Mouse (Mus musculus) embryonic facial prominence, embryonic 13.5 days (tissue): ENCODE measurements around the gene Plscr3. TPM values are rescaled to one million over a fixed set of nuclear protein-coding genes. Genes with fewer than 3 reads are reported as not detected.
A peak's percentile ranks its signal among the peaks of the same experiment; 100 is the strongest.

Experiments used
- ATAC-seq: fragments of 200-750 bp; cut with Nextera tagmentation; 2 replicates; pipeline ENCODE4 v1.8.0; 2017; ENCODE audit warnings: low read depth; ENCODE audit not compliant: insufficient number of reproducible peaks, insufficient read depth, low FRiP score, low TSS enrichment
- H3K27ac ChIP-seq: fragments of 300-500 bp; sonication (generic); 2 replicates; pipeline ENCODE4 v1.5.1; 2015; ENCODE audit warnings: moderate library complexity, mild to moderate bottlenecking, inconsistent platforms
- H3K27me3 ChIP-seq: fragments of 300-500 bp; sonication (generic); 2 replicates; pipeline ENCODE4 v1.6.1; 2015; ENCODE audit warnings: mild to moderate bottlenecking, inconsistent platforms
- H3K36me3 ChIP-seq: fragments of 300-500 bp; sonication (generic); 2 replicates; pipeline ENCODE4 v1.6.1; 2015; ENCODE audit warnings: mild to moderate bottlenecking, inconsistent platforms
- H3K4me1 ChIP-seq: fragments of 300-500 bp; sonication (generic); 2 replicates; pipeline ENCODE4 v1.6.1; 2015; ENCODE audit warnings: inconsistent platforms
- H3K4me2 ChIP-seq: fragments of 300-500 bp; sonication (generic); 2 replicates; pipeline ENCODE4 v1.6.1; 2015; ENCODE audit warnings: moderate library complexity, mild to moderate bottlenecking, inconsistent platforms
- H3K4me3 ChIP-seq: fragments of 300-500 bp; sonication (generic); 2 replicates; pipeline ENCODE4 v1.5.1; 2015; ENCODE audit warnings: mild to moderate bottlenecking, inconsistent platforms
- H3K9ac ChIP-seq: fragments of 300-500 bp; sonication (generic); 2 replicates; pipeline ENCODE4 v1.6.1; 2015; ENCODE audit warnings: mild to moderate bottlenecking, inconsistent platforms
- H3K9me3 ChIP-seq: fragments of 300-500 bp; sonication (generic); 2 replicates; pipeline ENCODE4 v1.6.1; 2016; ENCODE audit warnings: inconsistent platforms
- WGBS: fragments of 180-500 bp; shearing (Covaris S2); methylation state at CpG from one replicate; pipeline ENCODE4 v1.1.7; 2015; ENCODE audit warnings: mixed read lengths; 5-methylcytosine and 5-hydroxymethylcytosine counted together
- microRNA-seq: library from miRNA; unstranded; fragments of <30 nt; microRNA quantifications from one replicate; pipeline ENCODE4, GENCODE M21; 2016
- polyA plus RNA-seq: library from polyadenylated mRNA; unstranded; fragments of >200 nt; fragmentation: Nextera tagmentation; extraction: Ambion mirVana; gene quantifications from 2 replicates; pipeline ENCODE4 v1.2.1, GENCODE M21; 2015

Gene Plscr3
- polyA plus RNA-seq, 1 experiment from 2014 or later = 154 TPM

- peak; percentile 92 for ATAC-seq
- Histone ChIP-seq H3K27me3 (no peaks in the 10 kb centered on the region), H3K9me3 (no peaks in the 10 kb centered on the region), H3K4me3 (peak within 1 kb of the TSS; percentile 78), H3K4me1 (peaks cover 28% of the 10 kb centered on the region), H3K36me3 (peaks cover 26% of the 10 kb centered on the region), H3K4me2 (peak within 1 kb of the TSS; percentile 83), H3K27ac (peak within 1 kb of the TSS; percentile 97), H3K9ac (peak within 1 kb of the TSS; percentile 96)
- WGBS = 0% methylated on average over 38 of the region's 38 CpGs
Measured at GRCm38 (mm10) chr11:69900471-69901405, 54.6 kb downstream of the Plscr3 start, which contains the start of the genes 2810408A11Rik and Neurl4. TSS of gene 2810408A11Rik (minus strand) at chr11:69900987. TSS of gene Neurl4 (plus strand) at chr11:69901072.

- H3K27me3 ChIP-seq = no peaks in the 10 kb centered on the region
- H3K36me3 ChIP-seq = peaks cover 33% of the 10 kb centered on the region
- H3K9ac ChIP-seq = peak overlapping the region; percentile 96
- ATAC-seq = peak; percentile 76
- H3K27ac ChIP-seq = peak overlapping the region; percentile 97
- H3K4me3 ChIP-seq = peak overlapping the region; percentile 78
- under 1% methylated on average over 42 of the region's 42 CpGs for WGBS
- H3K4me1 ChIP-seq = peaks cover 28% of the 10 kb centered on the region
- peak overlapping the region; percentile 83 for H3K4me2 ChIP-seq
- H3K9me3 ChIP-seq = no peaks in the 10 kb centered on the region
Measured at GRCm38 (mm10) chr11:69901406-69901846, 55.2 kb downstream of the Plscr3 start.

Small RNA genes lying within 50 kb of the gene (microRNA-seq; reads per million reads assigned to microRNA genes)
- gene Mir6924 = not detected

Other genes starting within 250 kb of the Plscr3 start
- gene Atp1b2, start 240.4 kb upstream of the Plscr3 start, polyA plus RNA-seq = 7.9 and 8.3 TPM in 2 replicates
- 0.50 TPM in 1 of 2 replicates, not detected in the other for gene Shbg, start 228.5 kb upstream of the Plscr3 start, polyA plus RNA-seq
- 23.8 and 28.2 TPM in 2 replicates for gene Sat2, start 224.4 kb upstream of the Plscr3 start, polyA plus RNA-seq
- gene Fxr2, start 213.4 kb upstream of the Plscr3 start, polyA plus RNA-seq = 36.6 and 44.1 TPM in 2 replicates
- gene Sox15, start 191.1 kb upstream of the Plscr3 start, polyA plus RNA-seq = 0.41 and 0.63 TPM in 2 replicates
- 54.3 and 74.9 TPM in 2 replicates for gene Mpdu1, start 183.7 kb upstream of the Plscr3 start, polyA plus RNA-seq
- gene Cd68, start 180.2 kb upstream of the Plscr3 start, polyA plus RNA-seq = 11.4 and 11.9 TPM in 2 replicates
- gene Eif4a1, start 174.0 kb upstream of the Plscr3 start, polyA plus RNA-seq = 514 and 625 TPM in 2 replicates
- 119 and 122 TPM in 2 replicates for gene Senp3, start 164.3 kb upstream of the Plscr3 start, polyA plus RNA-seq
- gene Tnfsf13, start 160.6 kb upstream of the Plscr3 start, polyA plus RNA-seq = 0.21 and 0.39 TPM in 2 replicates
- 5.7 and 6.4 TPM in 2 replicates for gene Tnfsf12, start 150.5 kb upstream of the Plscr3 start, polyA plus RNA-seq
- 2.8 and 3.8 TPM in 2 replicates for gene Tnfsfm13, start 150.3 kb upstream of the Plscr3 start, polyA plus RNA-seq
- 27.3 and 31.3 TPM in 2 replicates for gene Polr2a, start 87.7 kb upstream of the Plscr3 start, polyA plus RNA-seq
- not detected in 2 replicates for gene Slc35g3, start 84.4 kb upstream of the Plscr3 start, polyA plus RNA-seq
- 3.5 and 4.8 TPM in 2 replicates for gene Zbtb4, start 80.5 kb upstream of the Plscr3 start, polyA plus RNA-seq
- 5.4 and 5.7 TPM in 2 replicates for gene Chrnb1, start 50.4 kb upstream of the Plscr3 start, polyA plus RNA-seq
- gene Fgf11, start 44.5 kb upstream of the Plscr3 start, polyA plus RNA-seq = 3.6 TPM in 2 replicates
- gene Tmem102, start 40.8 kb upstream of the Plscr3 start, polyA plus RNA-seq = 4.0 and 4.7 TPM in 2 replicates
- gene Gm39566, start 31.1 kb upstream of the Plscr3 start, polyA plus RNA-seq = not detected in 2 replicates
- not detected in 2 replicates for gene Spem2, start 27.9 kb upstream of the Plscr3 start, polyA plus RNA-seq
- 0.26 TPM in 1 of 2 replicates, not detected in the other for gene Spem1, start 24.2 kb upstream of the Plscr3 start, polyA plus RNA-seq
- gene Nlgn2, start 8.6 kb upstream of the Plscr3 start, polyA plus RNA-seq = 14.1 and 15.2 TPM in 2 replicates
- 358 and 423 TPM in 2 replicates for gene Tmem256, start 7.9 kb upstream of the Plscr3 start, polyA plus RNA-seq
- 4.9 and 5.3 TPM in 2 replicates for gene Tnk1, start 12.4 kb downstream of the Plscr3 start, polyA plus RNA-seq
- not detected in 2 replicates for gene Tmem95, start 31.6 kb downstream of the Plscr3 start, polyA plus RNA-seq
- 3.8 and 4.4 TPM in 2 replicates for gene Kctd11, start 35.0 kb downstream of the Plscr3 start, polyA plus RNA-seq
- gene Acap1, start 49.2 kb downstream of the Plscr3 start, polyA plus RNA-seq = 0.74 and 1.6 TPM in 2 replicates
- gene 2810408A11Rik, start 54.6 kb downstream of the Plscr3 start, polyA plus RNA-seq = 14.8 and 15.6 TPM in 2 replicates
- gene Neurl4, start 54.7 kb downstream of the Plscr3 start, polyA plus RNA-seq = 12.3 and 12.6 TPM in 2 replicates
- 79.5 and 85.5 TPM in 2 replicates for gene Gps2, start 67.5 kb downstream of the Plscr3 start, polyA plus RNA-seq
- 1,558 and 1,689 TPM in 2 replicates for gene Eif5a, start 75.6 kb downstream of the Plscr3 start, polyA plus RNA-seq
- gene Ybx2, start 89.4 kb downstream of the Plscr3 start, polyA plus RNA-seq = 7.5 and 10.2 TPM in 2 replicates
- 33.3 and 33.5 TPM in 2 replicates for gene Slc2a4, start 101.8 kb downstream of the Plscr3 start, polyA plus RNA-seq
- gene Cldn7, start 118.4 kb downstream of the Plscr3 start, polyA plus RNA-seq = 30.3 and 34.9 TPM in 2 replicates
- 30.0 and 30.9 TPM in 2 replicates for gene Ctdnep1, start 134.8 kb downstream of the Plscr3 start, polyA plus RNA-seq
- gene Elp5, start 136.1 kb downstream of the Plscr3 start, polyA plus RNA-seq = 125 and 127 TPM in 2 replicates
- gene Gabarap, start 144.8 kb downstream of the Plscr3 start, polyA plus RNA-seq = 511 and 542 TPM in 2 replicates
- gene Phf23, start 149.4 kb downstream of the Plscr3 start, polyA plus RNA-seq = 87.8 and 93.3 TPM in 2 replicates
- 55.0 and 56.8 TPM in 2 replicates for gene Dvl2, start 154.2 kb downstream of the Plscr3 start, polyA plus RNA-seq
- gene Acadvl, start 169.0 kb downstream of the Plscr3 start, polyA plus RNA-seq = 78.2 and 82.3 TPM in 2 replicates
- gene Dlg4, start 170.6 kb downstream of the Plscr3 start, polyA plus RNA-seq = 13.1 and 13.5 TPM in 2 replicates
- 0.24 and 0.47 TPM in 2 replicates for gene Asgr1, start 207.7 kb downstream of the Plscr3 start, polyA plus RNA-seq
- gene Asgr2, start 246.3 kb downstream of the Plscr3 start, polyA plus RNA-seq = not detected in 2 replicates